Mouse (Mus musculus): ENCODE measurements around the gene Ccdc43. TPM values are rescaled to one million over a fixed set of nuclear protein-coding genes. Genes with fewer than 3 reads are reported as not detected.

Gene Ccdc43
- total and polyA plus RNA-seq, 3 experiments = 43.4 to 56.4 (median 53.4) TPM

GRCm38 (mm10) chr11:102665637-102666435 is 31.7 kb downstream of the Ccdc43 start:
- no peak for DNase-seq (ENCODE audit: extremely low read depth)
- no peaks in the 10 kb centered on the region for H3K36me3 ChIP-seq (replicated peaks in 1 of 2; ENCODE audit: control insufficient read depth in 1 of 2, insufficient read depth in 1 of 2, low read length in 1 of 2)
- no peak overlapping the region for H3K4me3 ChIP-seq (replicated peaks in 1 of 3; ENCODE audit: low read depth in 2 of 3, low read length in 2 of 3, poor library complexity in 1 of 3)

DNA sequence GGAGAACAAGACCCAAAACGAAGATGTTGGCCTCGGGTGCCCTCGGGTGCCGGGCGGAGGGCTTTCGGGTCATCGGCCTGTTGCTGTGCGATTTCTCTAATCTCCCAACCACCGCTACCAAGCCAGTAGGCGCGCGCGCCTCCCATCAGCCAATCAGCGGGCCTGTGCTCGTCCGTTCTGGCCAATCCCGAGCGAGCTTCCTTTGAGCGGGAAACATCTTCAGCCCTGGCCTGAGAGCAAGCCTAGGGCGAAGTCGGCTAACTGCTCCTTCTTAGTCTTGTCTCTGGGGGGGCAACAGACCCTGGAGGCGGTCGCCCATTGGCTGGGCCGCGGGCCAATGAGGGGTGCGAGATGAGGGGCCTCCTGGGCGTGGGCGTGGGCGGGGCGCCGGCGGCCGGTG is 32.4 kb downstream of the Ccdc43 start:
- dilution Hi-C loops (cut with MboI; ENCODE audit: extremely low pct_ligation_motif_present, extremely low pct_unique_long_range_greater_than_20kb, low sequenced_read_pairs) = no loop called here
- H3K4me2 ChIP-seq (ENCODE audit: insufficient read depth, low read depth, poor library complexity, severe bottlenecking) = no peak overlapping the region

More at GRCm38 (mm10) chr11:102665637-102666435, 31.7 kb downstream of the Ccdc43 start:
- no peak overlapping the region for H3K27ac ChIP-seq (ENCODE audit: insufficient read depth, low read depth)
- no peak for TF ChIP-seq RAD21 (IDR thresholded peaks at IDR 0.05; ENCODE audit: low read depth, low read length)
- TF ChIP-seq CHD2 (IDR thresholded peaks at IDR 0.05; ENCODE audit: low read length) = no peak
- no peak for TF ChIP-seq POLR2AphosphoS2 (IDR thresholded peaks at IDR 0.05; ENCODE audit: low read depth, low read length)
- TF ChIP-seq NRF1 (IDR thresholded peaks at IDR 0.05; ENCODE audit: low read depth, low read length) = no peak
- no peak for TF ChIP-seq EP300 (IDR thresholded peaks at IDR 0.05; ENCODE audit: low read length)
- TF ChIP-seq ZNF384 (IDR thresholded peaks at IDR 0.05; ENCODE audit: low read depth, low read length) = no peak
- TF ChIP-seq TCF12 (IDR thresholded peaks at IDR 0.05; ENCODE audit: low read depth, low read length) = no peak
- no peak for TF ChIP-seq JUN (IDR thresholded peaks at IDR 0.05; ENCODE audit: insufficient read depth, low read depth, low read length)
- no peak for TF ChIP-seq ZMIZ1 (IDR thresholded peaks at IDR 0.05; ENCODE audit: low read depth, low read length)
- no peak for TF ChIP-seq JUND (conservative IDR thresholded peaks at IDR 0.05; ENCODE audit: low read depth, low read length)
- no peak for TF ChIP-seq USF2 (conservative IDR thresholded peaks at IDR 0.05; ENCODE audit: low read depth, low read length)
- no peak for TF ChIP-seq BHLHE40 (IDR thresholded peaks at IDR 0.05; ENCODE audit: low read depth, low read length)
- TF ChIP-seq SMC3 (IDR thresholded peaks at IDR 0.05; ENCODE audit: low read depth, low read length) = no peak
- TF ChIP-seq GABPA (IDR thresholded peaks at IDR 0.05; ENCODE audit: insufficient replicate concordance, low read depth, low read length) = no peak
- no peak for TF ChIP-seq NELFE (IDR thresholded peaks at IDR 0.05; ENCODE audit: low read depth, low read length)
- no peak for TF ChIP-seq MYC (IDR thresholded peaks at IDR 0.05; ENCODE audit: low read depth, low read length)
- no peak overlapping the region for H3K4me2 ChIP-seq (ENCODE audit: insufficient read depth, low read depth, poor library complexity, severe bottlenecking)
- H3K27me3 ChIP-seq (replicated peaks) = no peaks in the 10 kb centered on the region
- dilution Hi-C loops (cut with MboI; ENCODE audit: extremely low pct_ligation_motif_present, extremely low pct_unique_long_range_greater_than_20kb, low sequenced_read_pairs) = no loop called here
- no peaks in the 10 kb centered on the region for H3K79me2 ChIP-seq (replicated peaks; ENCODE audit: control insufficient read depth, extremely low read depth, insufficient read depth, poor library complexity, severe bottlenecking)
- H3K9me3 ChIP-seq (replicated peaks; ENCODE audit: low read length) = peaks cover 12% of the 10 kb centered on the region
- in situ Hi-C loops (cut with MboI; ENCODE audit: low pct_ligation_motif_present, low pct_unique_long_range_greater_than_20kb, low sequenced_read_pairs) = no loop called here
- H3K4me1 ChIP-seq (ENCODE audit: control insufficient read depth in 1 of 2, insufficient read depth in 2 of 2) = no peaks in the 10 kb centered on the region
- H3K9ac ChIP-seq (ENCODE audit: insufficient read depth, low read depth) = no peak overlapping the region

More for the DNA sequence above, 32.4 kb downstream of the Ccdc43 start:
- Histone ChIP-seq H3K4me3 (replicated peaks in 1 of 3; ENCODE audit: low read depth in 2 of 3, low read length in 2 of 3, poor library complexity in 1 of 3) (no peak overlapping the region), H3K79me2 (replicated peaks; ENCODE audit: control insufficient read depth, extremely low read depth, insufficient read depth, poor library complexity, severe bottlenecking) (no peaks in the 10 kb centered on the region), H3K27me3 (replicated peaks) (no peaks in the 10 kb centered on the region), H3K9ac (ENCODE audit: insufficient read depth, low read depth) (no peak overlapping the region), H3K27ac (ENCODE audit: insufficient read depth, low read depth) (no peak overlapping the region), H3K9me3 (replicated peaks; ENCODE audit: low read length) (peaks cover 12% of the 10 kb centered on the region), H3K36me3 (replicated peaks in 1 of 2; ENCODE audit: control insufficient read depth in 1 of 2, insufficient read depth in 1 of 2, low read length in 1 of 2) (no peaks in the 10 kb centered on the region), H3K4me1 (ENCODE audit: control insufficient read depth in 1 of 2, insufficient read depth in 2 of 2) (no peaks in the 10 kb centered on the region)
- TF ChIP-seq ZMIZ1 (IDR thresholded peaks at IDR 0.05; ENCODE audit: low read depth, low read length) (no peak), ELF1 (IDR thresholded peaks at IDR 0.05; ENCODE audit: low read depth, low read length) (no peak), GABPA (IDR thresholded peaks at IDR 0.05; ENCODE audit: insufficient replicate concordance, low read depth, low read length) (no peak), ZC3H11A (IDR thresholded peaks at IDR 0.05; ENCODE audit: low read depth, low read length) (no peak), SMC3 (IDR thresholded peaks at IDR 0.05; ENCODE audit: low read depth, low read length) (no peak), MAFK (IDR thresholded peaks at IDR 0.05; ENCODE audit: insufficient replicate concordance, low read length) (no peak), ZNF384 (IDR thresholded peaks at IDR 0.05; ENCODE audit: low read depth, low read length) (no peak), IRF4 (IDR thresholded peaks at IDR 0.05; ENCODE audit: low read depth, low read length) (no peak), TCF12 (IDR thresholded peaks at IDR 0.05; ENCODE audit: low read depth, low read length) (no peak), BHLHE40 (IDR thresholded peaks at IDR 0.05; ENCODE audit: low read depth, low read length) (no peak), CTCF (conservative IDR thresholded peaks at IDR 0.05 in 1 of 2, IDR thresholded peaks at IDR 0.05 in 1 of 2; ENCODE audit: low read depth in 2 of 2, low read length in 2 of 2) (no peak), USF2 (conservative IDR thresholded peaks at IDR 0.05; ENCODE audit: low read depth, low read length) (no peak), JUND (conservative IDR thresholded peaks at IDR 0.05; ENCODE audit: low read depth, low read length) (no peak), JUN (IDR thresholded peaks at IDR 0.05; ENCODE audit: insufficient read depth, low read depth, low read length) (no peak), UBTF (IDR thresholded peaks at IDR 0.05; ENCODE audit: low read depth, low read length) (no peak), E2F4 (IDR thresholded peaks at IDR 0.05; ENCODE audit: insufficient replicate concordance, low read depth, low read length) (no peak)
- in situ Hi-C loops (cut with MboI; ENCODE audit: low pct_ligation_motif_present, low pct_unique_long_range_greater_than_20kb, low sequenced_read_pairs) = no loop called here
- no peak for DNase-seq (ENCODE audit: extremely low read depth)
